Comparison of ENCODE assay signal across 13 mouse cellular contexts in genomic region chr8:12769296-12769695, GRCm38 (mm10).
"Had no signal": no experiment of that assay in that cellular context is flagged by ENCODE, and none has a peak within 500 bp of the region (broad histone marks: within the 10 kb centered on the region; RNA-seq: fewer than 3 reads in every experiment).

No protein-coding gene starts in this region.

- DNase-seq: cerebellum, postnatal 14 days; embryo, embryonic 11 days; forebrain, postnatal 0 days; gastrocnemius, postnatal 10 days; gastrocnemius, postnatal 14 days; gastrocnemius, postnatal 25 days; gastrocnemius, postnatal 36 days; heart, adult 18-20 months; heart, adult 2 months had no signal

- ATAC-seq: forebrain, embryonic 13.5 days; forebrain, embryonic 14.5 days; forebrain, embryonic 15.5 days; forebrain, embryonic 16.5 days; forebrain, postnatal 0 days had no signal
